Mouse (Mus musculus) telencephalon, adult 2 months (tissue): Measurements from ENCODE around the gene Psmb3.
A peak's percentile ranks its signal among the peaks of the same experiment; 100 is the strongest.
"Not testable (repeated sequence)": the region's sequence is repeated elsewhere in the genome, so short reads cannot be mapped to it uniquely, and the experiment has no call there.

Experiments
- DNase-seq: peaks from one replicate; pipeline ENCODE4 v3.0.0-alpha.2; 2011; ENCODE audit warnings: low read depth, low spot score

Gene Psmb3

GRCm38 (mm10) chr11:97716021-97716420, 12.8 kb downstream of the Psmb3 start:
- DNase-seq: no peak

- no peak for DNase-seq
These were observed 14.4 kb downstream of the Psmb3 start for GRCm38 (mm10) chr11:97717369-97718280.

GRCm38 (mm10) chr11:97718281-97718860, 15.2 kb downstream of the Psmb3 start:
- no peak for DNase-seq

GRCm38 (mm10) chr11:97719041-97719440, 15.8 kb downstream of the Psmb3 start:
- no peak for DNase-seq

- DNase-seq: no peak
These were observed 18.1 kb downstream of the Psmb3 start for GRCm38 (mm10) chr11:97721338-97721737.

GRCm38 (mm10) chr11:97723709-97724108, 20.5 kb downstream of the Psmb3 start:
- DNase-seq: no peak

- no peak for DNase-seq
These were observed 25.1 kb downstream of the Psmb3 start for GRCm38 (mm10) chr11:97728311-97728710.

- no peak for DNase-seq
These were observed 25.5 kb downstream of the Psmb3 start for GRCm38 (mm10) chr11:97728730-97729129.

GRCm38 (mm10) chr11:97733689-97734088, 30.5 kb downstream of the Psmb3 start:
- no peak for DNase-seq

- not testable (repeated sequence) for DNase-seq
These were observed 31.6 kb downstream of the Psmb3 start for GRCm38 (mm10) chr11:97734810-97735209.

- no peak for DNase-seq
These were observed 33.4 kb downstream of the Psmb3 start for GRCm38 (mm10) chr11:97736645-97737044.

- DNase-seq: no peak
These were observed 34.4 kb downstream of the Psmb3 start for GRCm38 (mm10) chr11:97737600-97737999.

GRCm38 (mm10) chr11:97738703-97739102, 35.5 kb downstream of the Psmb3 start:
- no peak for DNase-seq

- DNase-seq: no peak
These were observed 36.0 kb downstream of the Psmb3 start for GRCm38 (mm10) chr11:97739155-97739554.

GRCm38 (mm10) chr11:97740190-97740589, 37.0 kb downstream of the Psmb3 start:
- no peak for DNase-seq

GRCm38 (mm10) chr11:97742157-97742556, 39.0 kb downstream of the Psmb3 start:
- DNase-seq: no peak

- no peak for DNase-seq
These were observed 39.4 kb downstream of the Psmb3 start for GRCm38 (mm10) chr11:97742591-97742990.

GRCm38 (mm10) chr11:97743423-97743822, 40.2 kb downstream of the Psmb3 start:
- DNase-seq: no peak

GRCm38 (mm10) chr11:97744063-97744717, 41.0 kb downstream of the Psmb3 start, which contains the start of gene Pip4k2b:
Pip4k2b (minus strand) TSS chr11:97744704.
- DNase-seq: no peak

GRCm38 (mm10) chr11:97744718-97745330, 41.6 kb downstream of the Psmb3 start:
- peak; percentile 99 for DNase-seq

GRCm38 (mm10) chr11:97745331-97745721, 42.1 kb downstream of the Psmb3 start:
- DNase-seq: no peak

- DNase-seq: no peak
These were observed 44.6 kb downstream of the Psmb3 start for GRCm38 (mm10) chr11:97747773-97748172.
